Mouse (Mus musculus) ES-E14 (cell line): ENCODE data around the gene Gm17428. TPM values are rescaled to one million over a fixed set of nuclear protein-coding genes. Genes with fewer than 3 reads are reported as not detected.
"Not testable (repeated sequence)": the region's sequence is repeated elsewhere in the genome, so short reads cannot be mapped to it uniquely, and the experiment has no call there.

Experiments
- DNase-seq: peaks from one replicate; pipeline ENCODE4 v3.0.0-alpha.2; 2013; ENCODE audit warnings: low read depth, low spot score
- H3K27ac ChIP-seq: 2 replicates; pipeline ENCODE4 v1.5.1; 2012; ENCODE audit warnings: low read depth, mild to moderate bottlenecking, low read length, moderate library complexity, mixed read lengths; ENCODE audit not compliant: poor library complexity, insufficient read depth, severe bottlenecking
- H3K36me3 ChIP-seq: 2 replicates; pipeline ENCODE4 v1.6.1; 2012; ENCODE audit warnings: mild to moderate bottlenecking, low read length, moderate library complexity, mixed read lengths; ENCODE audit not compliant: control insufficient read depth, poor library complexity, insufficient read depth, severe bottlenecking
- H3K4me1 ChIP-seq, 2 experiments: fragments of 150-350 bp in 1 of 2; sonication (generic) in 1 of 2; 2 replicates each; pipeline ENCODE4 v1.6.1; 2012; ENCODE audit warnings: low read length in 2 of 2, mild to moderate bottlenecking in 1 of 2, mixed read lengths in 1 of 2; ENCODE audit not compliant: control insufficient read depth in 2 of 2, insufficient read depth in 2 of 2, poor library complexity in 1 of 2
- H3K4me3 ChIP-seq, 2 experiments: fragments of 150-350 bp in 1 of 2; sonication (generic) in 1 of 2; 2 replicates each; pipeline ENCODE4 v1.5.1; 2012; ENCODE audit warnings: low read length in 2 of 2, low read depth in 1 of 2, mild to moderate bottlenecking in 1 of 2, mixed read lengths in 1 of 2; ENCODE audit not compliant: insufficient read depth in 1 of 2, poor library complexity in 1 of 2, severe bottlenecking in 1 of 2
- H3K9ac ChIP-seq: 2 replicates; pipeline ENCODE4 v1.6.1; 2012; ENCODE audit warnings: low read depth, mild to moderate bottlenecking, low read length, mixed read lengths; ENCODE audit not compliant: poor library complexity, insufficient read depth, severe bottlenecking
- H3K9me3 ChIP-seq: fragments of 150-350 bp; sonication (generic); 2 replicates; pipeline ENCODE4 v1.6.1; 2012; ENCODE audit warnings: low read depth, mild to moderate bottlenecking, low read length; ENCODE audit not compliant: control insufficient read depth, insufficient read depth
- CHD2 ChIP-seq: IDR thresholded peaks from 2 replicates; pipeline ENCODE4 v1.6.1; 2014; ENCODE audit warnings: mild to moderate bottlenecking, low read depth, low read length, inconsistent platforms
- HCFC1 ChIP-seq: IDR thresholded peaks from 2 replicates; pipeline ENCODE4 v1.6.1; 2012; ENCODE audit warnings: low read length, inconsistent platforms, borderline replicate concordance; ENCODE audit not compliant: insufficient read depth
- MAFK ChIP-seq: IDR thresholded peaks from 2 replicates; pipeline ENCODE4 v1.6.1; 2014; ENCODE audit warnings: mild to moderate bottlenecking, low read depth, low read length, inconsistent platforms; ENCODE audit not compliant: insufficient read depth
- ZC3H11A ChIP-seq: IDR thresholded peaks from 2 replicates; pipeline ENCODE4 v1.6.1; 2012; ENCODE audit warnings: low read depth, mild to moderate bottlenecking, inconsistent platforms, low read length, borderline replicate concordance
- ZNF384 ChIP-seq: IDR thresholded peaks from 2 replicates; pipeline ENCODE4 v1.6.1; 2012; ENCODE audit warnings: low read depth, low read length, inconsistent platforms
- in situ Hi-C, 2 experiments: fragments of 600-800 bp; cut with MboI; formaldehyde crosslinking; loops; one replicate each; pipeline ENCODE4 v1.15.1; 2025; ENCODE audit warnings: low sequenced_read_pairs in 2 of 2, inconsistent platforms in 1 of 2; ENCODE audit not compliant: unreplicated experiment in 2 of 2
- total RNA-seq: library from RNA; depleted of rRNA; stranded (reverse); fragments of 300-350 nt; gene quantifications from 2 replicates; pipeline ENCODE4 v1.2.3, GENCODE M21; 2012

Gm17428 gene
- total RNA-seq, 1 experiment: not detected

DNA sequence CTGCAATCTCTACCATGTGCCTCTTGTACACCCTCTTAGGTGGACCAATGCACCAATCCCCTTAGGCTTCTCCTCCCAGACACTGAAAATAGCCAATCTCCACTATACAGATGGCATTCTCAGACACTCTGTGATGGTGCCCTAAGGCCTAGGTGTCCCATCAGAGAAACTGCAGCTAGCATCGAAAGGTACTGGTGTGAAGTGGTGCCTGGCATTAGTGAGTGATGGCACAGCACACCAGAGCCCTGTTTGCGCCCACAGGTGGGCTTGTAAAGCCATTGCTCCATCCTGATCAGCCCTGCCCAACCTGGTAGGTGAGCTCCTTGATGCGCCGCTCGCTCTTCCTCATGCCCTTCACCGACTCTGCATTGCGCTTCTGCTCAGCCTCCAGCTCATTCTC lies 32.8 kb upstream of the Gm17428 start:
- H3K4me1 ChIP-seq: peaks cover 3 to 6% of the 10 kb centered on the region in 2 experiments; a peak in 2 of 4 replicates
- no peak for DNase-seq
- no peaks in the 10 kb centered on the region for H3K9me3 ChIP-seq
- H3K27ac ChIP-seq: no peak overlapping the region
- in situ Hi-C loops: no loop called here
- TF ChIP-seq CHD2 (no peak), ZNF384 (no peak), MAFK (no peak), ZC3H11A (no peak)
- no peak overlapping the region for H3K4me3 ChIP-seq
- no peaks in the 10 kb centered on the region for H3K36me3 ChIP-seq
- H3K9ac ChIP-seq: no peak overlapping the region

DNA sequence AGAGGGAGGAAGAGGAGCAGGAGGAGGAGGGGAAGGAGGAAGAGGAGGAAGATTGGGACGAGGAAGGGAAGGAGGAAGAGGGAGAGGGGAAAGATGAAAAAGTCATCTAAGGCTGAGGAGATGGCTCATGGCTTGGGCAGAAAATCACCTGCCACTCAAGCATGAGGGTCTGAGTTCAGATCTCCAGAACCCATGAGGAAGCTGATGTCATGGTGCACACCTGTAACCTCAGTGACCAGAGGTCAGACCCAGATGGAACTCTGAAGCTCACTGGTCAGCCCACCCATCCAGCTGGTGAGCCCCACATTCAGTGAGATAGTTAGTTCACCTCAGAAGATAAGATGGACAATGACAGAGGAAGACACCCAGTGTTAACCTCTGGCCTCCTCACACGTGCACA lies 31.8 kb upstream of the Gm17428 start:
- no peak for TF ChIP-seq HCFC1
- no peak for TF ChIP-seq MAFK
- no peak for TF ChIP-seq CHD2
- no peak for TF ChIP-seq ZC3H11A
- no peak for TF ChIP-seq ZNF384
- Histone ChIP-seq H3K27ac (no peak overlapping the region), H3K9ac (no peak overlapping the region), H3K4me3 (no peak overlapping the region), H3K4me1 (peaks cover under 1 to 3% of the 10 kb centered on the region in 2 experiments; a peak in 1 of 4 replicates), H3K9me3 (no peaks in the 10 kb centered on the region), H3K36me3 (no peaks in the 10 kb centered on the region)
- no peak for DNase-seq
- in situ Hi-C loops: no loop called here

- TF ChIP-seq MAFK: peak; percentile 67
- TF ChIP-seq HCFC1: no peak
- Histone ChIP-seq H3K27ac (no peak overlapping the region), H3K9ac (no peak overlapping the region), H3K4me1 (no peaks in the 10 kb centered on the region; a peak in 1 of 4 replicates), H3K36me3 (no peaks in the 10 kb centered on the region), H3K9me3 (no peaks in the 10 kb centered on the region), H3K4me3 (no peak overlapping the region)
- DNase-seq: no peak
- in situ Hi-C loops: no loop called here
Measured at GRCm38 (mm10) chr14:54945975-54946704, 30.6 kb upstream of the Gm17428 start.

DNA sequence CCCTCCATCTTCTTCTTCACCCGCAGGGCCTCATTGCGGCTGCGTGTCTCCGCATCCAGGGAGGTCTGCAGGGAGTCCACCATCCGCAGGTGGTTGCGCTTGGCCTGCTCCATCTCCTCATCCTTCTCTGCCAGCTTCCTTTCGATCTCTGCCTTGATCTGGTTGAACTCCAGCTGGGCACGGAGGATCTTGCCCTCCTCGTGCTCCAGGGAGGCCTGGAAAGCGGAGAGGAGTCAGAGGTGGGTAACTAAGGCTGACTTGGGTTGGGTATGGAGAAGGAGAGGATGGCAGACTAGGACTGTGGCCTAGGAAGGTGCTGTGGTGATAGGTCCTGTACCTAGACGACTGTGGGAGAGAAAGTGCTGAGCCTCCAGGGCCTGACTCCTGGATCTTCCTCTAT lies 29.7 kb upstream of the Gm17428 start:
- H3K4me3 ChIP-seq, in situ Hi-C loops, H3K9ac ChIP-seq, H3K36me3 ChIP-seq, DNase-seq, H3K9me3 ChIP-seq, H3K27ac ChIP-seq, H3K4me1 ChIP-seq: not testable (repeated sequence)

DNA sequence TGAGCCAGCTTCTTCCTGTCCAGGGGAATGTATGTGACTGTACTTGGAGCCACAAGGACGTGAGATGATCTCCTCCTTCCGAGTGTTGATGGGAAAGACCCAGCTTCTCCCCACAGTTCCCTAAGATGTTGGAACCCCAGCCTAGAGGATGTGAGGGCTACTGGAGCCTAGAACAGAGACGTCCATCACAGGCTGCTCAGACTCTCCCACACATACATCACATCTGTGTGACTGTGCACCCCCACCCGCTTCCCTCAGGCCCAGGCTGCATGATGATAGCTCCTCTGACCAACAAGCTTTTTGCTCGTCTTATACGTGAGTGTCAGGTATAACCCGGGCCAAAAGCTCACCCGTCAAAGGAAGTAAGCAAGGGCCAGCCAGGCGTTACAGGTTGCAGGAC lies 28.0 kb upstream of the Gm17428 start:
- Histone ChIP-seq H3K4me1 (no peaks in the 10 kb centered on the region; a peak in 1 of 4 replicates), H3K9me3 (no peaks in the 10 kb centered on the region), H3K9ac (no peak overlapping the region), H3K36me3 (no peaks in the 10 kb centered on the region), H3K4me3 (no peak overlapping the region), H3K27ac (no peak overlapping the region)
- in situ Hi-C loops: no loop called here
- no peak for TF ChIP-seq CHD2
- no peak for TF ChIP-seq ZNF384
- no peak for TF ChIP-seq ZC3H11A
- no peak for TF ChIP-seq HCFC1
- no peak for TF ChIP-seq MAFK
- DNase-seq: no peak
